Mouse (Mus musculus): ENCODE data around the gene Cga. TPM values are rescaled to one million over a fixed set of nuclear protein-coding genes. Genes with fewer than 3 reads are reported as not detected.
A peak's percentile ranks its signal among the peaks of the same experiment; 100 is the strongest.
"Not testable (repeated sequence)": the region's sequence is repeated elsewhere in the genome, so short reads cannot be mapped to it uniquely, and the experiment has no call there.

The Cga gene
- total RNA-seq, 2 experiments from 2014 or later: not detected

DNA sequence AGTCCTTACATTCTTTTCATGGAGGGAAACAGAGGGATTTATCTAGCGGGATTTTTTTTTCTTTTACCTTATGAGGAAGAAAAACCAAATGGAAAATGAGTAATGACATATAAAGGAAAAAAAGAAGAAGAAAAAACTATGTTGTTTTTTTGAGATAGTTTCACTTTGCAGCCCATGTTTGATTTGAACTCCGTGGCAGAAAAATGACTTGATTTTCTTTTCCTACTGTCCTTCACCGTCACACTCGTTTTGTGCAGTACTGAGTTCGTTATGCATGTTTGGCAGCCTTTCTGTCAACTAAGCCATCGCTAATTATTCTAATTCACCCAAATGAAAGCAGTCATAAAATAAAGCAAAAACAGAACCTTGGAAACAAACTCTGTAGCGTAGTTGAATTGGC, 6.3 kb upstream of the Cga start:
- DNase-seq (ENCODE audit: low spot score): no peak
- intact Hi-C loops (cut with DNase I): loop anchor here (5.0 to 10.0 kb wide), 3 partner anchors 200 to 332 kb away; partner anchors contain the start of genes Akirin2, Orc3, Rars2 and Slc35a1

GRCm38 (mm10) chr4:34889101-34889811, 4.3 kb upstream of the Cga start:
- no peak for DNase-seq (ENCODE audit: low spot score)
- intact Hi-C loops (cut with DNase I): loop anchor here (5.0 to 10.0 kb wide), 3 partner anchors 202 to 334 kb away; partner anchors contain the start of genes Akirin2, Orc3, Rars2 and Slc35a1

DNA sequence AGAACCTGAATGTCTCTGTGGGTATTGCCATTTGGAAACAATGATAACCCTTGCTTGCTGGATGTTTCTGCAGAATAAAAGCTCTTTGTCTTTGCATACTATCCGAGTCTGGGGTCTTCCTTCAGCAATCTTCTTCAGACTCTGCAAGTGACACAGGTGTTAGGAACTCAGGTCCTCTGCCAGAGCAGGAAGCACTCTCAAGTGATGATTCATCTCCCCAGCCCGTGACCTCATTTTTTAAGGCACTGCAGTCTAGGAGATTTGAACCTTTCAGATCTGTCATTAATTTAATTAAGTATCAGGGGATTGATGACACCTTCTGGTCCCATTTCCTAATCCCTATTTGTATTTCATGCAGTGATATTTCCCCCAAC, 3.8 kb upstream of the Cga start:
- intact Hi-C loops (cut with DNase I): loop anchor here (5.0 to 10.0 kb wide), 3 partner anchors 202 to 335 kb away; partner anchors contain the start of genes Akirin2, Orc3, Rars2 and Slc35a1
- no peak for DNase-seq (ENCODE audit: low spot score)

- no peak for DNase-seq (ENCODE audit: low spot score)
- intact Hi-C loops (cut with DNase I): no loop called here
Measured at GRCm38 (mm10) chr4:34898497-34898896, 4.9 kb downstream of the Cga start.

DNA sequence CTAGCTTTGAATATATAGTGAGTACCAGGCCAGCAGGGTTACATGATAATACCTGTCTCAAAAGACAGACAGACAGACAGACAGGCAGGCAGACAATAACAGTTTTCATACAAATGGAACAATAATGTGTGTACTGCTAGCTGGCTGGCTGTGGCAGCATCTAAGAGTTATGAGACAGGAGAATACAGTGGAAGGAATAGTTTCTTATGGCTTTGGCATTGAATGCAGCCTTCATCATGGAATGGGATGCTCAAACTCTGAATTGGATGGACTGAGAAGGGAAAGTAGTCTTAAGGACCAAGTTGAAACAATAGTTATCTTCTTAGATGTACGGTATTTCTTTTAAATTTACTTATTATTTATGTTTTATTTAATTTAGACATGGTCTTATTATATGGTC, 5.7 kb downstream of the Cga start:
- intact Hi-C loops (cut with DNase I): no loop called here
- no peak for DNase-seq (ENCODE audit: low spot score)

GRCm38 (mm10) chr4:34900155-34900554, 6.6 kb downstream of the Cga start:
- no peak for DNase-seq (ENCODE audit: low spot score)
- intact Hi-C loops (cut with DNase I): no loop called here

DNA sequence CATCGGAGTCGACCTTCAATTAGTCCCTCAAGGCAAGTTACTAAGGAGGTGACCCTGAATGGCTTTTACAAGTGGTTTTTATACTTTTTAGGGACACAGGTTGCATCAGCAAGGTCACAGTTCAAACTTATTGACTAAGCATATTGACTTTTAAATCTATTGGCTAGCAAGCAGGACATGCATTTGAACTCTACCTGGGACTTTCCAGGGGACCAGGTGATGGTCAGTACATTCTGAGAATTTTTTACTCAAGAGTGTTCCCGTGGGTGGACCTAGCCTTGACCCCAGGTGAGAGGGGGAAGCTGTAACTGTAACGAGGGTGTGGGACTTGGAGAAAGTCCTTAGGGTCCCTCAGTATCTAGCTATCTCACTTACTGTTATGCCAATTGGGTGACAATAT, 7.6 kb downstream of the Cga start:
- intact Hi-C loops (cut with DNase I): no loop called here
- no peak for DNase-seq (ENCODE audit: low spot score)

GRCm38 (mm10) chr4:34901582-34901981, 8.0 kb downstream of the Cga start:
- intact Hi-C loops (cut with DNase I); DNase-seq (ENCODE audit: low spot score): not testable (repeated sequence)

GRCm38 (mm10) chr4:34905396-34905795, 11.8 kb downstream of the Cga start:
- intact Hi-C loops (cut with DNase I): no loop called here
- no peak for DNase-seq (ENCODE audit: low spot score)

DNA sequence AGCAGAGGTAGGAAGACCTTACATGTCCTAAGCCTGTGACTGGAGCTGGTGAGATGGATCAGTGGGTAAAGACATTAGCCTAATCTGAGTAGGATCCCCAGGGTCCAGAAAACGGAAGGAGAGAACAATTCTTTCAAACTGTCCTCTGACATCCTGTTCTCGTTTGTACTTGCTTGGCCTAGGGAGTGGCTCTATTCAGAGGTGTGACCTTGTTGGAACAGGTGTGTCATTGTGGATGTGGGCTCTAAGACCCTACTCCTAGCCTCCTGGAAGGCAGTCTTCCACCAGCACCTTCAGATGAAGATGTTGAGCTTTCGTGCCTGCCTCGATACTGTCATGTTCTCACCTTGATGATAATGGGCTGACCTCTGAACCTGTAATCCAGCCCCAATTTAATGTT, 12.6 kb downstream of the Cga start:
- DNase-seq (ENCODE audit: low spot score): no peak
- intact Hi-C loops (cut with DNase I): no loop called here

GRCm38 (mm10) chr4:34907026-34907425, 13.4 kb downstream of the Cga start:
- no peak for DNase-seq (ENCODE audit: low spot score)
- intact Hi-C loops (cut with DNase I): no loop called here

DNA sequence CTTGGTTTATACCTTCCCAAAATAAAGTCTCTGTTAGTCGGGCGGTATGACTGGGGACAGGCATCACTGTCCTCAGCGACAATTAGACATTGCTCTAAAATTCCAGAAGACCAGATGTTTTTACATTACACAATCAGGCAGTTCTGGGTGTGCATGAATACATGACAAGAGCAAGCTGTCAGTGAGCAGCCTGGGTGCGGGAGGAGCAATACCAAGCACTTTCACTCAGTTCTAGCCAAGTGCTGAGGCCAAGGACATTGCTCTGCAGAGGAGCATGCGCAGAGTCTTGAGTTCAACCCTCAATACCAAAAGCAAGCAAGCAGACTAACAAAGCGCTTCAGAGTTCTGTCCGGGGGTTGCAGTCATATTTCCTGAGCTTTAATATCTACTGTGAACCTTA, 14.5 kb downstream of the Cga start:
- intact Hi-C loops (cut with DNase I): no loop called here
- DNase-seq (ENCODE audit: low spot score): peak; percentile 47

- no peak for DNase-seq (ENCODE audit: low spot score)
- intact Hi-C loops (cut with DNase I): no loop called here
Measured at GRCm38 (mm10) chr4:34911401-34911800, 17.8 kb downstream of the Cga start.

DNA sequence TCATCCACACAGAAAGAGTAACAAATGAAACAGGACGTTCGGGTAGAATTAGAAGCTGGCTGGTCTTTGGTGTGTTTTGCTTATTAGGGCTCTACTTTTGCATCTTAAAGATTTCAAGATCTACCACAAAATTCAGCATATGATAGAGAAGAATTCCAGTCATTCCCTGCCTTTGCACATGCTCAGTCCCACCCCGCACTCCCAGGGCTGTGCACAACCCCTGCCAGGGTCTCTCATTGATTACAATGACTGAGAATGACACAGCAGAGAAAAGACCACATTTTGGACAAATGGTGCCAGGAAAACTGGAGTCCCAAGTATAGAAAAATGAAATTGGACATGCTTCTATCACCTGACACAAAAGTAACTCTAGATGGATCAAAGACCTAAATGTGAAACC, 18.6 kb downstream of the Cga start:
- intact Hi-C loops (cut with DNase I): no loop called here
- DNase-seq (ENCODE audit: low spot score): no peak

DNA sequence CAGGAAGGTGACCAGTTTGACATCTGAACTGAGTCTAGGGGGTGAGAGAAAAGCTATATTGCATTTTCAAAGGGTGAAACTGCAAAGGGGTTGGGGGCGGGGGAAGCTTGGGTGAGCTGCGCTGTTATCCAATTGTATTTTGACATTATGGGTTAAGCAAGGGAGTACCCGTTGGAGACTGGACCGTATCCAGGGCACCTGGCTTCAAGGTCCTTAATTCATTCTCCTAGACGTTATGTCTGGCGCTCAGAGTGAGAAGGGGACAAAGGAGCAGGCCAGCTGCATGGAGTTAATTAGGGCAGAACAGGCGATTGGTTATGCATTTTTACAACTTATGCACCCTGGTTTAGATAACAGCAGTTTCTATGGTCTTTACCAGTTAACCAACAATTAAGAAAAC, 23.8 kb downstream of the Cga start:
- DNase-seq (ENCODE audit: low spot score): no peak
- intact Hi-C loops (cut with DNase I): no loop called here

DNA sequence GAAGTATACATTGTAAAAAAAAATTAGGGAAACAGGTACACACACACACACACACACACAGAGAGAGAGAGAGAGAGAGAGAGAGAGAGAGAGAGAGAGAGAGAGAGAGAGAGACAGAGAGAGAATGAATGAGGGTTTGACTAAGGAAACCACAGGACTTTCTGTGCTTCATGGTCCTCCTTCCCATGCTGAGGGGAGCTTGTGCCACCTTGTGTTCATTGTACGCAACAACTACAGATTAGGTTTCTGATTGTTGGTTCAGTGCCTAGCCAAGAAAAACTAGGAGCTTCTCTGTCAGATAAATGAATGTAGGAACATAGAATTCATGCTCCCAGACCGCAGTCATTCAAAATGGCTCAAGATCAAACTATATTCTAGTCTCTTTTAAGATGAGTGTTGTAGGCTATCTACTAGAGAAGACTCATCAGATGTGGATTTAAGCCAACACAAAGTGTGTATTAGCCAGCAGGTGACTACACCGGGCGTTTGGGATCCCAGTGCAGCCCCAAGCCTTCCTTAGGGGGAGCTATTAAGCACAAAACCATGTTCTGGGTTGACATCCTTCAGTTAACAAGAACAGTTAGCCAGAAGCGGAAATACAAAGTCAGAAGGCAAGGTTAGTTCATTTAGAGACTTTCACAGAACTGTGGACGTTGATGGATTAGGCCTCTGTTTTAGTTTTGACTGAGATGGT, 28.7 kb downstream of the Cga start:
- intact Hi-C loops (cut with DNase I): loop anchor here (5.0 kb wide), 1 partner anchor 220 kb away; no protein-coding TSS in a partner anchor

GRCm38 (mm10) chr4:34928386-34928785, 34.8 kb downstream of the Cga start:
- DNase-seq (ENCODE audit: low spot score); intact Hi-C loops (cut with DNase I): not testable (repeated sequence)

More for the DNA sequence above, 28.7 kb downstream of the Cga start:
- no peak for DNase-seq (ENCODE audit: low spot score)

DNA sequence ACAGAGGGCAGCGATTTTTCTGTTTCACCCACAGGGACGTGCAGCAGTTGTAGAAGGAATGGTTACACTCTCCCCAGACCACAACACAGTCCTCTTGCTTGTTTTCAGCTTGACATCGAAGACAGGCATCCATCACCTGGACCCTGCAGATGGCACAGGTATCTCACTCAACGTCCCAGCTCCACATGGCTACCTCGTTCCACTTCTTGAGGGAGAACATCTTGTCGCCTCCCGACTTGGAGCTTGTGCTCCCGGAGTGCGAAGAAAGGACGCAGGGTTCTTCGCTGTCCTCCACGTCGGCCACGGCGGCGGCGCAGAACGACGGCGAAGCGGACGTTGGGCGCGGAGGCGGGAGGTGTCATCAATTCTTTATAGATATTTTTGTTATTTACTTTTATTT, 47.5 kb downstream of the Cga start:
- DNase-seq (ENCODE audit: low spot score): no peak
- intact Hi-C loops (cut with DNase I): no loop called here

DNA sequence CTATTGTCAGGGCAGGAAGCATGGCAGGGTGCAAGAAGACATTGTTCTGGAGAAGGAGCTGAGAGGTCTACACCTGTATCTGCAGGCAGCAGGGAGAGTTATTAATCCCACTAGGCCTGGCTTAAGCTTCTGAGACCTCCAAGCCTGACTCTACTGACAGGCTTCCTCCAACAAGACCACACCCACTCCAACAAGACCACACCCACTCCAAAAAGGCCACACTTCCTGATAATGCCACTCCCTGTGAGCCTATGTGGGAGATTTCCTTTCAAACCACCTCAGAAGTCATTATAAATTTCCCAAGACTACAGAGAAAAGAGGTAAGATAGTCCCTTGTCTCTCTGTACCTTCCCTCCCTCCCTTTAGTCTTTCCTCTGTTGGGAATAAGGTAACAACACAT, 53.6 kb downstream of the Cga start:
- intact Hi-C loops (cut with DNase I): no loop called here
- no peak for DNase-seq (ENCODE audit: low spot score)

- DNase-seq (ENCODE audit: low spot score): no peak
- intact Hi-C loops (cut with DNase I): no loop called here
Measured at GRCm38 (mm10) chr4:34953716-34954115, 60.1 kb downstream of the Cga start.
